Mouse (Mus musculus) kidney, adult 11 months (tissue): ENCODE data around the gene Eps8.
A peak's percentile ranks its signal among the peaks of the same experiment; 100 is the strongest.

ENCODE experiments used
- DNase-seq: peaks from one replicate; pipeline ENCODE4 v3.0.0; 2022

The Eps8 gene

GRCm38 (mm10) chr6:137654776-137655175 is at the start of gene Eps8:
Eps8 (minus strand) TSS chr6:137654876.
- no peak for DNase-seq

DNA sequence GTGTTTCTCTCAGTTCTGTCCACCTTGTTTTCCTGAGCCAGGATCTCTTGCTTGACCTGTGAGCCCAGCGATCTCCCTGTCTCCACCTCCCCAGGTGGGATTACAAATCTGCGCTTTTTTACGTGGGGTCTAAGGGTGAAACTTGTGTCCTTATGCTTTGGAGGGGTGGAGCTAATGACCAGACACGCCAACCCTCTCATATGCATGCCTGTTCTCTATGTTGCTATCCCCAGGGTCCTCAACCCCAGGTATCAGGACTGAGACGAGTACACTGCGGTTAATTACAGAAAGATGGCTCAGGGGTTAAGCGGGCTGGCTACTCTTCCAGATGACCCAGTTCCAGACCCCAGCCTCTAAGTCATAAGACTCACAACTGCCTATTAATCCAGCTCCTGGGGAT is 48.8 kb upstream of the Eps8 start:
- DNase-seq: no peak

DNA sequence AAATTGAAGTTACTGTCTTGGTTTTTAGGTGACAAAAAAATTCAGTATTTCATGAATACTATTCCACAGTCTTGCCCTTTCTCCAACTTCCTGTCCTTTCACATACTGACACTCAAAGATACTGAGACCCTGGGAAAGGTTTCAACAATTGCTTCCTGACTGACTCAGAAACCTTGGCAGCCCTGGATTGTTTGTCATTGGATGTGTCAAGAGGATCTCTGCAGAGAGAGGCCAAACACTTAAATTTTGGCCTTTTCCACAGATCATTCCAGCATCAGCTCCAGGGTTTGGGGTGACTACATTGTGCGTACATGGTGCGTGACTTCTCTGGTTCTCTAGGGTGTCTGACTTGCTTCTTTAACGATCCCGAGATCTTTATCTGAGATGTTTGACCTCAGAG is 48.2 kb upstream of the Eps8 start:
- DNase-seq: peak; percentile 12

DNA sequence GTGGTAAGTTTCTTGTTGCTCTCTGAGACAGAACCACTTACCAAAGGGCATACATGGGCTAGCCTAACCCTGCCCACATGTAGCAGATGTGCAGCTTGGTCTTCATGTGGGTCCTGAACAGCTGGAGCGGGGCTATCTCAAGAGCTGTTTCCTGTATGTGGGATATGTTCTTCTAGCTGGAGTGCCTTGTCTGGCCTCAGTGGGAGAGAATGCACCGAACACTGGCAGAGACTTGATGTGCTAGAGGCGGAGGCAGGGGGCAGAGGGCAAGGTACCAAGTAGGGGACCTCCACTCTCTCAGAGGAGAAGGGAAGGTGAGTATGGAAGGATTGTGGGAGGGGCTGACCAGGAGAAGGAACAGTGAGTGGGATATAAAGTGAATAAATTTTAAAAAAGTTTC is 47.5 kb upstream of the Eps8 start:
- DNase-seq: no peak

- no peak for DNase-seq
These were observed 44.8 kb upstream of the Eps8 start for GRCm38 (mm10) chr6:137699434-137699833.

DNA sequence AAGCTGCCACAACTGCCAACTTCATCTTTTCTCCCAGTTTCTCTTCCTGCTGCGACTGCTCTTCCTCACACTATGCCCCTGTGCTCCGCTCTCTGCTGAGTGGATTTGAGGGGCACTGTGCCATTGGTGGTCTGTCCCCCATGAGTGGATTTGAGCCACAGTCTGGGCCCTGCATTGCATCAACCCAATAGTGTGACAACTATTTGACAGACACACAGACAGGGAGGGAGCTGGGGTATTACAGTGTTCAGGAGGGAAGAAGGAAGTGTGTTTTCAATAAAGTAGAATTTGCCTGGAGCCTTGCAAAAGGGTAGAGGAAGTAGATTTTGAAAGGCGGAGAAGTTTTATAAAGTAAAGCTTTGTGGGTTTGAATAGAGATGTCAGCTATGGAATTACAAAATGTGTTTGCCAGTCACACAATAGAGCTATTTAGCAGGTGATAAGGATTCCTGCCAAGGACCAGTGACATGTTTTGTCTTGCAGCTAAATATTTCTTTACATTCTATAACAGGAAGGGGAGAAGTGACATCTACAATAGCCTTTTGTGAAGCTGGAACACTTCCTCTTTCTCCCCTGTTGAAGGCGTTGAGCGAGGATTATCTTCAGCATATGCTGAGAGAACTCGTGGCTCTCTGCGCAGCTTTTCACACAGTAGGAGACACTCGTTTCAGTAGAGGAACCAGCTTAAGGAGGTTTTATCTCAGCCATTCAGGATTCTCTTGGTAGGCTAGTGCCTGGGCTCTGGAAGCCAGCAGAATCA is 41.9 kb upstream of the Eps8 start:
- DNase-seq: no peak

DNA sequence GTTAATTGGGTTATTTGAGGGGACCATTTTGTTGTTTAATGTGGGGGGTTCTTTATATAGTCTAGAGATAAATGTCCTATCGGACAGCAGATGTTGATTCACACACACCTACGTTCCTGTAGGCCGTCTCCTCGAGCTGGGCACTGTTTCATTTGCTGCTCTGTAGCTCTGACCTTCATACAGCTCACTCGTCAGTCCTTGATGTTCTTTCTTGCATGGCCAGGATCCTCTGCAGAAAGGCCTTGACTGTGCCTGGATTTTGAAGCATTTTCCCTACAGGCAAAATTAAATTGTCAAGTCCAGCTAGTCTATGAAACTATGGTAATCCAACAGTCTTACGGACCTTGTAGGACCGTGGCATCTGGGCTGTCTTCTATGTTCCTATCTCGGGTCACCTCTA is 40.4 kb upstream of the Eps8 start:
- no peak for DNase-seq

- DNase-seq: no peak
These were observed 39.6 kb upstream of the Eps8 start for GRCm38 (mm10) chr6:137694310-137694709.

GRCm38 (mm10) chr6:137690550-137691119 is 36.0 kb upstream of the Eps8 start:
- no peak for DNase-seq

GRCm38 (mm10) chr6:137688506-137689105 is 33.9 kb upstream of the Eps8 start:
- DNase-seq: no peak

GRCm38 (mm10) chr6:137688079-137688478 is 33.4 kb upstream of the Eps8 start:
- no peak for DNase-seq

GRCm38 (mm10) chr6:137687667-137688066 is 33.0 kb upstream of the Eps8 start:
- no peak for DNase-seq

DNA sequence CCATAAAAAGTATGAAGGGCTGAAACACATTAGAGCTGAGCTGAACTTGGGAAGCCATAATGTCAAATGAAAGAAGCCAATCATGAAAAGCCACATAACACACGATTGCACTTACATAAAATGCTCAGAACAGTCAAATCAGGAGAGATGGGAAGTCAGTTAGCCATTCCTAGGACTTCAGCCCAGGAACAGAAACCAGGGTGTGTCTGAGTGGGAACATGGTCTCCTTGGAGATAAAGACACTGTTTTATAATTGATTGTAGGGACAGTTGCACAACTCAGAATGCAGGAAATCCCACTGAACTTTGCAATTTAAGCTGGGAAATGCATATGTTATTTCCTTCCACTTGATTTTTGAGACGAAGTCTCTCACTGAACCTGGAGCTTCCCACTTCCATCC is 28.0 kb upstream of the Eps8 start:
- DNase-seq: no peak

DNA sequence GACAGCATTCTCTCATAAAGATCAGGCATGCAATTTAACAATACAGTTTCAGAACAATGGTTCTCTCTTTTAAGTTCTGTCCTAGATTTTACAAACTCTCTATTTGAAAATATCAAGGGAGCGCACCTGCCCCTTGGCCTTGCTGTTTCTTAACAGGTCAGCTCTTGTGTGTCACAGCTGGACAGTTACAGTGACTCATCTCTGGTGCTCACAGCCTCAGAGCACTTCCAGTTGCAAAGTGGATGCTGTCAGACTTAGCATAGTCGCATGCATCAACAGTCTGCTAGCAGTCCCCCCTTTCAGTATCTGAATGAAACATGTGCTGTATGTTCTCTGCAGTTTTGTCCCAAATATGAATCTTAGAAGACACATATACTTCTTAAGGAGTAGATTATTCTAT is 26.3 kb upstream of the Eps8 start:
- DNase-seq: no peak

GRCm38 (mm10) chr6:137676581-137676980 is 21.9 kb upstream of the Eps8 start:
- no peak for DNase-seq

GRCm38 (mm10) chr6:137675556-137675955 is 20.9 kb upstream of the Eps8 start:
- DNase-seq: no peak

DNA sequence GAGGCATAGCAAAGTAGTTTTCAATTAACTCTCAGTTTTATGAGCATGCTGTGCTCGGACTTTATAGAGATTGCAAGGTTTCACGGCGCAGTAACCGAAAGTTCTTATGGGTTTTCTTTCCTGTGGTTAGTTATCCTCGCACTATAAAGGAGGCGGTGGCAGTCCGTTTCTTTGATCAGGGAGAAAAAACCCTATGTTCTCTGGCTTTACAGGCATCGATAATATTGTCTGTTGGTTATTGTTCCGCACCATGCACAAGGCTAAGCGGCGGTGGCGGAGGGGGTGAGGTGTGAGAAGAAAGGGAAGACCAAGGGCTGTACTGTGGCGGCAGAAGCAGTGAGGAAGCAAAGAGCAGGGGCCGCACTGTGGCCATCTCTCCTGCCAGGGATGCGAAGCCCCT is 18.6 kb upstream of the Eps8 start:
- no peak for DNase-seq

- no peak for DNase-seq
These were observed 16.9 kb upstream of the Eps8 start for GRCm38 (mm10) chr6:137671561-137671960.

DNA sequence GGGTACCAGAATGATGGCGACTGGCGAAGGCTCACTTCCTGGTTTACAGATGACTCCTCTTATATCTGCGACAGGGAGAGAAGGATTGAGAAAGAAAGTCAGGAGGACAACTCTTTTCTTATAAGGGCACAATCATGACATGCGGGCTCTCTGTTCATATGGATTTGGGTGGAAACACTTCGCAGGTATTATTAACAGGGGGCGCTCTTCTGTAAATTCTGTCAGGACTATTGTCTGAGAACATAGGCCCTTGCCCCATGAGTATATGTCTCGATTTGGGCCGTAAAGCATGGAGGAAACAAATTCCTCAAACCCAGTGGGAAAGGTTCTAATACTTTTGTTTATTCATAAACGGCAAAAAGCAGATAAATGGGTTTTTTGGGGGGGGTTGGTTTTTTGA is 16.1 kb upstream of the Eps8 start:
- DNase-seq: no peak

DNA sequence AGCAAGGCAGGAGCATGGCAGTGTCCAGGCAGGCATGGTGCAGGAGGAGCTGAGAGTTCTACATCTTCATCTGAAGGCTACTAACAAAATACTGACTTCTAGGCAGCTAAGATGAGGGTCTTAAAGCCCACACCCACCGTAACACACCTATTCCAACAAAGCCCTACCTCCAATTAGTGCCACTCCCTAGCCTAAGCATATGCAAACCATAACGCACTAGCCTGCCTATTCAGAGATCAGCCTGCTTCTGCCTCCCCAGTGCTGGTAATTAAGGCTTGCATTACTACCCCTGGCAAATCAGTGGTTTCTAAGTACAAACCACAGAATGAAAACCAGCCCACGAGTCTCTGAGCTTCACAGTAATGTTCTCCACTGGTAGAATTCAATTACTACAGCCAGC is 15.2 kb upstream of the Eps8 start:
- no peak for DNase-seq

DNA sequence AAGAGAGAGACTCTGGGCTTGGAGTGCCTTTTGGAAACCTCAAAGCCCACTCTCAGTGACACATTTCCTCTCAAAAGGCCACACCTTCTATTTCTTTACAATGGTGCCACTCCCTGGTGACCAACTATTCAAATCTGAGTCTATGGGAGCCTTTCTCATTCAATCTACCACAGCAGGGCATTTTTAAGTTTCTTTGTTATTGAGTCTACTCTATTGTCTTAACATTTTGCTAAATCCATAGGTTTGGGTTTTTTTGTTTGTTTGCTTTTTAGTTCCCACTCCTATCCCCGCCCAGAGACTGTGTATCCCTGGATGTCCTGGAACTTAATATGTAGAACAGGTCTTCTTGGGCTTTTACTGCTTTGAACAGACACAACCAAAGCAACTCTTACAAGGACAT is 14.8 kb upstream of the Eps8 start:
- no peak for DNase-seq

GRCm38 (mm10) chr6:137668331-137668730 is 13.7 kb upstream of the Eps8 start:
- DNase-seq: no peak

- no peak for DNase-seq
These were observed 13.0 kb upstream of the Eps8 start for GRCm38 (mm10) chr6:137667665-137668064.

DNA sequence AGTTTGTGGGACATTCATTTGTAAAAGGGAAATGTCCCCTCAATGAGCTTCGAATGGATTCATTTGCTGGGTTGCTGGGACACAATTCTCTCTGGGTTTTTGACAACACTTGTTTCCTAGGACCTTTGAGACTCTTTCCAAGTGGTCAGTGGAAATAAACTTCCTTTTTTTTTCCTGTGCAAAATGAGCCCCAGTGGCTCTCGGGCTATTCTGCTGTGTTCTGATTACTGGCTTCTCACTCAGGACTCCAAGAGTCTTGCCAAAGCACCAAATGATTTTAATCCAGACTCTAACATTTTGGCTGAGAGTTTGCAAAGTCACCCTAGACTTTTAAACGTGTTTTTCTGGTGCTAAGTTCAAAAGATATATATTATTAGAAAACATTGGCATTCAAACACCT is 10.3 kb upstream of the Eps8 start:
- no peak for DNase-seq
